Mouse (Mus musculus): ENCODE results near the gene Tcl1b3. TPM values are rescaled to one million over a fixed set of nuclear protein-coding genes. Genes with fewer than 3 reads are reported as not detected.

The Tcl1b3 gene
- polyA plus RNA-seq, 1 experiment from 2014 or later, result not detected

Other genes with a start within 250 kb of the Tcl1b3 start
- gene Syne3, start 181.2 kb upstream of the Tcl1b3 start, polyA plus RNA-seq (2014; fragmentation: Nextera tagmentation; extraction: Ambion mirVana), result 0.22 and 0.59 TPM in 2 replicates
- gene Glrx5, start 158.4 kb upstream of the Tcl1b3 start, polyA plus RNA-seq (2014; fragmentation: Nextera tagmentation; extraction: Ambion mirVana), result 144 and 160 TPM in 2 replicates
- not detected in 2 replicates for gene Tcl1b2, start 45.0 kb upstream of the Tcl1b3 start, polyA plus RNA-seq (2014; fragmentation: Nextera tagmentation; extraction: Ambion mirVana)
- not detected in 2 replicates for gene Tcl1b1, start 31.4 kb upstream of the Tcl1b3 start, polyA plus RNA-seq (2014; fragmentation: Nextera tagmentation; extraction: Ambion mirVana)
- gene Tcl1b5, start 14.7 kb upstream of the Tcl1b3 start, polyA plus RNA-seq (2014; fragmentation: Nextera tagmentation; extraction: Ambion mirVana), result not detected in 2 replicates
- not detected in 2 replicates for gene Tcl1b4, start 10.9 kb downstream of the Tcl1b3 start, polyA plus RNA-seq (2014; fragmentation: Nextera tagmentation; extraction: Ambion mirVana)
- not detected in 2 replicates for gene Tcl1, start 31.8 kb downstream of the Tcl1b3 start, polyA plus RNA-seq (2014; fragmentation: Nextera tagmentation; extraction: Ambion mirVana)
- gene Tunar, start 142.8 kb downstream of the Tcl1b3 start, polyA plus RNA-seq (2014; fragmentation: Nextera tagmentation; extraction: Ambion mirVana), result 0.14 and 0.33 TPM in 2 replicates

Measured in stomach, embryonic 14.5 days (tissue).